Mouse (Mus musculus) small intestine, adult 2 months (tissue): ENCODE measurements around the gene Nupr1. TPM values are rescaled to one million over a fixed set of nuclear protein-coding genes. Genes with fewer than 3 reads are reported as not detected.
A peak's percentile ranks its signal among the peaks of the same experiment; 100 is the strongest.

Experiments
- H3K27ac ChIP-seq: fragments of 200-500 bp; 2 replicates; pipeline ENCODE4 v1.5.1; 2012; ENCODE audit warnings: low read depth, low read length, control low read depth, inconsistent platforms; ENCODE audit not compliant: insufficient read depth
- H3K27me3 ChIP-seq: fragments of 200-500 bp; 2 replicates; pipeline ENCODE4 v1.6.1; 2012; ENCODE audit warnings: mild to moderate bottlenecking, moderate library complexity, low read length, inconsistent platforms; ENCODE audit not compliant: control insufficient read depth, insufficient read depth
- H3K36me3 ChIP-seq: fragments of 200-500 bp; 2 replicates; pipeline ENCODE4 v1.6.1; 2012; ENCODE audit warnings: mild to moderate bottlenecking, low read length, control low read depth, inconsistent platforms; ENCODE audit not compliant: control insufficient read depth, insufficient read depth
- H3K4me1 ChIP-seq: fragments of 200-500 bp; 2 replicates; pipeline ENCODE4 v1.6.1; 2012; ENCODE audit warnings: low read length, inconsistent platforms, mixed read lengths; ENCODE audit not compliant: control insufficient read depth, insufficient read depth, insufficient read length
- H3K4me3 ChIP-seq: fragments of 200-500 bp; 2 replicates; pipeline ENCODE4 v1.5.1; 2012; ENCODE audit warnings: low read depth, mild to moderate bottlenecking, control low read depth, inconsistent platforms, low read length, moderate library complexity
- CTCF ChIP-seq: fragments of 200-500 bp; IDR thresholded peaks from 2 replicates; pipeline ENCODE4 v1.5.1; 2012; ENCODE audit warnings: low read depth, mild to moderate bottlenecking, control low read depth, inconsistent platforms, low read length, moderate library complexity, mixed read lengths; ENCODE audit not compliant: insufficient replicate concordance, insufficient read length; ENCODE audit errors: extremely low read depth
- POLR2A ChIP-seq: fragments of 200-500 bp; IDR thresholded peaks from 2 replicates; pipeline ENCODE4 v1.6.1; 2012; ENCODE audit warnings: low read depth, mild to moderate bottlenecking, control low read depth, inconsistent platforms, low read length, moderate library complexity
- WGBS: fragments of 180-500 bp; shearing (Covaris S2); methylation state at CpG from one replicate; pipeline ENCODE4 v1.1.7; 2018; 5-methylcytosine and 5-hydroxymethylcytosine counted together
- polyA plus RNA-seq: library from polyadenylated mRNA; depleted of rRNA; stranded (reverse); fragments of >200 nt; gene quantifications from 2 replicates; pipeline ENCODE4 v1.2.3, GENCODE M21; 2012

Nupr1 gene
- polyA plus RNA-seq, 1 experiment, result 32.5 TPM

DNA sequence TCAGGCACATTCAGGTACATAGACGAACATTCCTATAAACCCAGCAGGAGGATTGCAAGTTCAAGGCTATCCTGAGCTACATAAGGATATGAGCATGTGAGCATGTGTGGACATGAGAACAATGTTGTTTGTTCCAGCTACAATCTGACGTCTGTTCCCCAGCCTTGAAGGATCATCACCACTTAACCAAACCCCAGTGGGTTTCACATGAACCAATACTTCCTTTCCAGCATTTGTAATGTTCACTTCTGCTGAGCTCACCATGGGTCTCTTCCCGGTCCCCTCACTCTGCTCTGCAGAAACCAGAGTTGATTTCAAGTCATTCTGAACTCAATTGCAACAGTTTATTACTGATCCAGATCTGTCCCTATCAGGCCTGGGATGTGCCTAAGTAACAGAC is 28.0 kb downstream of the Nupr1 start:
- 81% methylated on average over 3 of the region's 3 CpGs for WGBS
- H3K36me3 ChIP-seq, result no peaks in the 10 kb centered on the region
- H3K4me3 ChIP-seq, result no peak overlapping the region
- no peak for TF ChIP-seq POLR2A
- TF ChIP-seq CTCF, result no peak
- no peak overlapping the region for H3K27ac ChIP-seq
- H3K27me3 ChIP-seq, result no peaks in the 10 kb centered on the region
- peaks cover 4% of the 10 kb centered on the region; the same call in 1 of the 2 replicates for H3K4me1 ChIP-seq

DNA sequence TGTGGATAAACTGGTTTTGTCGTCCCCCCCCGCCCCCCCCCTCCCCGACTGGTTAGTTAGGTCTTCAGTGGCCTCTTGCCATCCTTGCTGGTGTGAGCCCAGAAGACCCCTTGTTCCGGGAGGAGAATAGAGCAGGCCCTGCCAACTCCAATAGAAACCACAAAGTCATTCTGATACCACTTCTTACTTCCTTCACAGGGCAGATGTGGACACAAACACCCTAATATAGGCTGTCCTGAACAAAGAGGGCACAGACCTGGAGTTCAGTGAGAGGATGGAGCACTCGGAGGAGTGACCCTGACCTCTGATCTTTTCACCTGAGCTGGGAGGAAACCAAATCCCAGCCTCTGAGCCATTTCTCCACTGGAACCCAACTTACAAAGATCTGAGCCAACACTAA is 28.8 kb downstream of the Nupr1 start:
- no peaks in the 10 kb centered on the region for H3K27me3 ChIP-seq
- TF ChIP-seq CTCF, result no peak
- no peak for TF ChIP-seq POLR2A
- H3K4me3 ChIP-seq, result no peak overlapping the region
- H3K4me1 ChIP-seq, result no peaks in the 10 kb centered on the region
- no peaks in the 10 kb centered on the region for H3K36me3 ChIP-seq
- H3K27ac ChIP-seq, result no peak overlapping the region
- 31% methylated on average over 5 of the region's 5 CpGs for WGBS

DNA sequence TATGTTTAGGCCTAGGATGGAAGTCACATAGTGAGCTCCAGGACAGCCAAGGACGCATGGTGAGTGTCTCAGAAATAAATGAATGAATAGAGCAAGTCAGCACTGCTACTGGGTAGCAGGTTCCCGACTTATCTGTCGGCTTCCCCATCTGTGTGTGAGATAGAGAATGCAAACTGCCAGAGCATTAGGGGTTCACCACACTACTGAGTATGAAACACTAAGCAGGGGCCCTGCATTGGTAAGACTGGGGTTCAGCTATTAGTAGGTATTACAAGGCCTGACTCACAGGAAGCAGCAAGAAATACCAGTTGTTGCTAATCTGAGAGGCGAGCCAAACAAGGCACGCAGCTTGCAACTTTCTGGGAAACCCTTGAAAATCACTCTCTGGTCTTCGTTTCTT is 31.7 kb downstream of the Nupr1 start:
- H3K4me1 ChIP-seq, result no peaks in the 10 kb centered on the region; the same call in 1 of the 2 replicates
- H3K4me3 ChIP-seq, result no peak overlapping the region
- H3K27me3 ChIP-seq, result no peaks in the 10 kb centered on the region
- 80% methylated on average over 6 of the region's 6 CpGs for WGBS
- H3K27ac ChIP-seq, result no peak overlapping the region
- no peak for TF ChIP-seq POLR2A
- no peak for TF ChIP-seq CTCF
- no peaks in the 10 kb centered on the region for H3K36me3 ChIP-seq

DNA sequence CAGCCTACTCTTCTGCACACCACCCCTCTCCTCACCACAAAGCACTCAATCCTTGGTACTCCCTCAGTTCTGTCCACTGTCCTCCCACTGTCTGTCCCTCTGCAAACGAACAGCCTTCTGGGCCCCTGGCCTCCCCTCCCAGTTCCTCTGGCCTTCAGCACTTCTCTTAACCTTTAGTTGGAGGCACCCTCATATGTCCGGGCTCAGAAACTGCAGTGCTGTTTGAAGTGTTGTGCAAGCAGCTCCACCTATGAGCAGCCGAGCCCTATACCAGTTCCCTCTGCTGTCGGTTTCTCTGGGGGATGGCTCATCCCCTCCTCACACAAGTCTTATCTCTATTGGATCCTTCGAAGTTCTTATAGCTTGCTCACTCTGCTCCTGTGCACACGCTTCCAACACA is 34.2 kb downstream of the Nupr1 start:
- Histone ChIP-seq H3K27ac (no peak overlapping the region), H3K27me3 (no peaks in the 10 kb centered on the region), H3K4me3 (no peak overlapping the region), H3K36me3 (no peaks in the 10 kb centered on the region), H3K4me1 (no peaks in the 10 kb centered on the region; the same call in 1 of the 2 replicates)
- 63% methylated on average over 6 of the region's 6 CpGs for WGBS
- TF ChIP-seq CTCF, result no peak
- TF ChIP-seq POLR2A, result no peak

DNA sequence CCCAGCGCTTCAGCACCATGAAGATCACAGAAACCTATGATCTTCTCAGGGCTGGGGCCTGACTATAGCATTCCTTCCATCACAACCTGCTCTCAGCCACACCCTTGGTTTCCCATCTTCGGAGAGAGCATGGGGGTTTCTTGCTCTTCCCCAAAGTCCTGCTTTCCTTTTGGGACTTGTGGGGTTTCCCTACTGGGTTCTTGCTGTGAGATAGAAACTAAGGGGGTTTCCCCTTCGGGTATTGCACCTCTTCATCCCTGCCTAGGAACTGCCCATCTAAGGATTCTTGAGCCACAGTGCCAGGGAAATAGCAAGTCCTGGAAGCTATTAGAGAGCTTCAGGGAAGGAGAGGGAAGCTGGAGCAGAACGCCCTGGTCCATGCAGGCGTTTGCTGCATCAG is 34.8 kb downstream of the Nupr1 start:
- TF ChIP-seq POLR2A (no peak), CTCF (no peak)
- Histone ChIP-seq H3K27ac (no peak overlapping the region), H3K4me1 (no peaks in the 10 kb centered on the region; the same call in 1 of the 2 replicates), H3K36me3 (no peaks in the 10 kb centered on the region), H3K27me3 (no peaks in the 10 kb centered on the region), H3K4me3 (no peak overlapping the region)
- WGBS, result 70% methylated on average over 5 of the region's 5 CpGs

DNA sequence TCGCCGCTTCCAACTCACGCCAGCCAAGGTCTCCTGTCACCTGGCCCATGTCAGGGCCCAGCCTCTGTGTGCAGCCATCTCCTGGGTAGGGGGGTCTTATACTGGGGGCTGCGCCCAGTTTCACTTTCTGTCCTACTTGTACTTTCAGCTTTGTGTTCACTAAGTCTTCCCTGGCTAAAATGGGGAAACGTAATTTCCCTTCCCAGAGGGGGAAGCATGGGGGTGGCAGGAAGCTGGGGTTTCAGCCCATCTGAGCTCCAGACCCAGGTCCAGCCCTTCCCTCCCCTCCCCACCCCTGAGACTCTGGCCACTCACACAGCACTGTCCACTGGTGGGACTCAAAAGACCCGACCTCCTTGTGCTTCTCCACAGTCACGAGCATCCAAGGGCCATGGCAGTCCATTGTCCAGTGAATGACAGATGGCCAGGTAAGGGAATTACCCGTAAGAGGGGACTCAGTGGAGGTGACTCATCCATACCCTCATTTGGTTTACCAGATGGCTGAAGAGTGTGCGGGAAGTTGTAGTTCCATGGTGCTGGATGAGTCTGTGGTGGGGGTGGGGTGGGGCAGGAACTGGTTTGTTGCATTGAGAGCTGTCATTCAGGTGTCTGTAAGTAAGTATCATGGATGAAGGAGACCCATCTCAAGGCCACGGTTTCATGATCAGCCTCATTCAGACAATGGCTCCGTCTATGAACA is 35.6 kb downstream of the Nupr1 start, which contains the start of gene Il27:
Gene Il27, minus strand, starts transcription at position 80 of the 700 bp plus-strand sequence.
- Histone ChIP-seq H3K27me3 (no peaks in the 10 kb centered on the region), H3K36me3 (no peaks in the 10 kb centered on the region), H3K27ac (peak within 1 kb of the TSS; percentile 10; the same call in 1 of the 2 replicates), H3K4me1 (no peaks in the 10 kb centered on the region; the same call in 1 of the 2 replicates), H3K4me3 (peak within 1 kb of the TSS; percentile 17; the same call in 1 of the 2 replicates)
- TF ChIP-seq CTCF (no peak), POLR2A (no peak)
- WGBS, result 74% methylated on average over 11 of the region's 11 CpGs

DNA sequence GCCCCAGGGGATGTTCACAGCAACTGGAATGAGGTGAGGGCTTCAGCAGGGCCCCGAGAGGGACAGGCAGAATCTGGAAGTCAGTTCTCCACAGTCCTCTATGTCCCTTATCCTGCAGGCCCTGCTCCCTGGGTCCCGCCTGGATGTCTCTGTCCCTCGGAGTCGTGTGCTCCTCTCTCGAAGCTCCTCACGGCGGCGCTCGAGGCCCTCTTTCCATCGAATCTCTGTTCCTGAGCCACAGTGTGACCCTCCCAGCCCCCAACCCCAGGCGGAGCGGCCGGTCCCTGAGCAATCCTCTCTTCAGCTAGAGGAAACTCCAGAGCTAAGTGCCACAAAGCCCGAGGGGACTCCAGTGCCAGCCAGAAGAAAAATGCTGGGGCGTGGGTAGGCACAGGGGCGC is 42.9 kb downstream of the Nupr1 start:
- Histone ChIP-seq H3K27ac (no peak overlapping the region), H3K4me3 (no peak overlapping the region), H3K27me3 (no peaks in the 10 kb centered on the region), H3K36me3 (no peaks in the 10 kb centered on the region), H3K4me1 (peaks cover 7% of the 10 kb centered on the region)
- TF ChIP-seq CTCF (peak; percentile 28; the same call in 1 of the 2 replicates), POLR2A (no peak)
- 34% methylated on average over 16 of the region's 16 CpGs for WGBS
